Mouse (Mus musculus) olfactory bulb, adult 2 months (tissue): ENCODE data around the gene Tnnt2.

Experiments
- CTCF ChIP-seq: fragments of 200-500 bp; IDR thresholded peaks from 2 replicates; pipeline ENCODE4 v1.5.1; 2012; ENCODE audit warnings: low read depth, mild to moderate bottlenecking, low read length, moderate library complexity; ENCODE audit not compliant: insufficient read depth
- POLR2A ChIP-seq: fragments of 200-500 bp; IDR thresholded peaks from 2 replicates; pipeline ENCODE4 v1.6.1; 2012; ENCODE audit warnings: mild to moderate bottlenecking, low read depth, low read length, moderate library complexity; ENCODE audit not compliant: insufficient read depth

DNA sequence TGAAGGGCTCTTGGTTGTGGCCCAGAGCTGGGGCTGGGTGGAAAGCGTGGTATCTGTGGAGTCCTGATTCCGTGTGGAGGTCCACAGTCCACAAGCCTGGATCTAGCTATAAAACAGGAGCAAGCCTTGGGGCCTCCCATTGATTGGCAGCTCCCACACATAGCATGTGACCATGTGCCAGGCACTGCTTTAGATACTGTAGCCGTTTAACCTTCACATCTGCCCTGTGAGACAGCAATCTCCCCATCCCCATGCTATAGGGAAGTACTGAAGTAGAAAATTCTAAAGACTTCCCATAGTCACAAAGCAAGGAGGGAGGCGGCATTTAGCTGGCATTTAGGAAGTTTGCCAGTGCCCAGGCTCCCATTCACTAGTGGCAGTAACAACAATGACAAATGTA, 23.1 kb upstream of the Tnnt2 start:
- TF ChIP-seq CTCF, result no peak
- no peak for TF ChIP-seq POLR2A
